Mouse (Mus musculus) limb, embryonic 14.5 days (tissue): ENCODE measurements around the gene Ntf3. TPM values are rescaled to one million over a fixed set of nuclear protein-coding genes. Genes with fewer than 3 reads are reported as not detected.

Experiments
- ATAC-seq: fragments of 200-750 bp; cut with Nextera tagmentation; 2 replicates; pipeline ENCODE4 v1.8.0; 2017; ENCODE audit warnings: low read depth, moderate number of reproducible peaks, moderate TSS enrichment; ENCODE audit not compliant: low FRiP score
- DNase-seq: peaks from one replicate; pipeline ENCODE4 v3.0.0-alpha.2; 2015; ENCODE audit warnings: low spot score
- H3K27ac ChIP-seq: fragments of 300-500 bp; sonication (generic); replicated peaks from 2 replicates; pipeline ENCODE4 v1.5.1; 2014; ENCODE audit warnings: low read depth, mild to moderate bottlenecking, low read length, moderate library complexity, mixed read lengths
- H3K27me3 ChIP-seq: fragments of 300-500 bp; sonication (generic); 2 replicates; pipeline ENCODE4 v1.6.1; 2014; ENCODE audit warnings: low read length, mixed read lengths; ENCODE audit not compliant: control insufficient read depth, insufficient read depth
- H3K36me3 ChIP-seq: fragments of 300-500 bp; sonication (generic); 2 replicates; pipeline ENCODE4 v1.6.1; 2014; ENCODE audit warnings: mild to moderate bottlenecking, low read length, moderate library complexity, mixed read lengths; ENCODE audit not compliant: control insufficient read depth, insufficient read depth
- H3K4me1 ChIP-seq: fragments of 300-500 bp; sonication (generic); 2 replicates; pipeline ENCODE4 v1.6.1; 2014; ENCODE audit warnings: antibody characterized with exemption, low read length, mixed read lengths; ENCODE audit not compliant: control insufficient read depth, insufficient read depth
- H3K4me2 ChIP-seq: fragments of 300-500 bp; sonication (generic); replicated peaks from 2 replicates; pipeline ENCODE4 v1.6.1; 2014; ENCODE audit warnings: low read depth, mild to moderate bottlenecking, low read length, moderate library complexity; ENCODE audit not compliant: severe bottlenecking
- H3K4me3 ChIP-seq: fragments of 300-500 bp; sonication (generic); replicated peaks from 2 replicates; pipeline ENCODE4 v1.5.1; 2014; ENCODE audit warnings: low read length
- H3K9ac ChIP-seq: fragments of 300-500 bp; sonication (generic); 2 replicates; pipeline ENCODE4 v1.6.1; 2014; ENCODE audit warnings: mild to moderate bottlenecking, low read depth, low read length, moderate library complexity; ENCODE audit not compliant: severe bottlenecking
- H3K9me3 ChIP-seq: fragments of 300-500 bp; sonication (generic); 2 replicates; pipeline ENCODE4 v1.6.1; 2016; ENCODE audit warnings: low read length; ENCODE audit not compliant: control insufficient read depth
- POLR2A ChIP-seq: fragments of 200-500 bp; IDR thresholded peaks from 2 replicates; pipeline ENCODE4 v1.8.0; 2012; ENCODE audit warnings: inconsistent platforms, mild to moderate bottlenecking, moderate library complexity, borderline replicate concordance; ENCODE audit not compliant: insufficient read depth, insufficient read length; ENCODE audit errors: extremely low read depth
- WGBS: fragments of 180-500 bp; shearing (Covaris S2); extraction: QIAGEN DNeasy Blood & Tissue Kit; methylation state at CpG from one replicate; pipeline ENCODE4 v1.1.7; 2014; 5-methylcytosine and 5-hydroxymethylcytosine counted together
- polyA plus RNA-seq, 2 experiments: library from polyadenylated mRNA; depleted of rRNA in 1 of 2; stranded (reverse) in 1 of 2; unstranded in 1 of 2; fragments of >200 nt; fragmentation: Nextera tagmentation in 1 of 2; extraction: Ambion mirVana in 1 of 2; gene quantifications; 2 replicates each; pipeline versions ENCODE4 v1.2.1 to v1.2.3; 2012 to 2014

Gene Ntf3
- polyA plus RNA-seq, 2 experiments = 18.6 to 21.5 TPM

- 0 out of 2 replicates have a peak overlapping the region, but pooled peaks have one; percentile 29 for H3K27ac ChIP-seq
- DNase-seq (peak; percentile 43), ATAC-seq (peak; percentile 28; the same call in 1 of the 2 replicates)
- no peak overlapping the region for H3K4me2 ChIP-seq
- peaks cover 14% of the 10 kb centered on the region; the same call in 1 of the 2 replicates for H3K36me3 ChIP-seq
- H3K4me1 ChIP-seq = peaks cover 24% of the 10 kb centered on the region
- no peak overlapping the region for H3K9ac ChIP-seq
- H3K27me3 ChIP-seq = no peaks in the 10 kb centered on the region
- TF ChIP-seq POLR2A = no peak
- no peak overlapping the region for H3K4me3 ChIP-seq
- no peaks in the 10 kb centered on the region for H3K9me3 ChIP-seq
- 34% methylated on average over 3 of the region's 3 CpGs for WGBS
Measured at GRCm38 (mm10) chr6:126142741-126143140, 24.0 kb downstream of the Ntf3 start.

GRCm38 (mm10) chr6:126142021-126142554 is 24.6 kb downstream of the Ntf3 start:
- Histone ChIP-seq H3K27ac (no peak overlapping the region), H3K4me3 (no peak overlapping the region), H3K9me3 (no peaks in the 10 kb centered on the region), H3K4me1 (peaks cover 24% of the 10 kb centered on the region), H3K9ac (no peak overlapping the region), H3K4me2 (no peak overlapping the region), H3K36me3 (peaks cover 14% of the 10 kb centered on the region; the same call in 1 of the 2 replicates), H3K27me3 (no peaks in the 10 kb centered on the region)
- no peak for ATAC-seq
- no peak for TF ChIP-seq POLR2A
- DNase-seq = no peak
- WGBS = 54% methylated on average over 8 of the region's 8 CpGs

DNA sequence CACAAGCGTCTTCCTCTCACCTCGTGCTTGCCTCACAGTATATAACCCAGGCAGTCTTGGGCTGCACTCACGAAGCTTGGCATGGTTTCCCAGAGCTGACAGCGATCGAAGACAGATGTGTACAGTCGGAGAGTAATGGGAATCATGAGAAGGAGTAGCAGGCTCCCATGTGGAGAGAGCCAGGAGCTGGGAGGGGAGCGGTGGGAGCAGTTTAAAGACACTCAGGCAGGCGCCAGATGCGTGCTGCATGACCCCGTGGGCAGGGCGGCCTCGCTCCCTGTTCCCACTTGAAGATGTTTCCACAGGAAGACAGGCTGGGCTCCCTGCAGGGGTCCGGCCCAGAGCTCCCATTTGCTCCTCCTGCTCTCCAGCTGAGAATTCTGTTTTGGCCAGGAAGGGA is 25.2 kb downstream of the Ntf3 start:
- Histone ChIP-seq H3K9ac (no peak overlapping the region), H3K4me1 (peaks cover 24% of the 10 kb centered on the region), H3K27me3 (no peaks in the 10 kb centered on the region), H3K4me3 (no peak overlapping the region), H3K9me3 (no peaks in the 10 kb centered on the region), H3K36me3 (peaks cover 14% of the 10 kb centered on the region; the same call in 1 of the 2 replicates), H3K4me2 (no peak overlapping the region), H3K27ac (peak overlapping the region; percentile 52; the same call in 1 of the 2 replicates)
- ATAC-seq (peak; percentile 68; the same call in 1 of the 2 replicates), DNase-seq (peak; percentile 76)
- no peak for TF ChIP-seq POLR2A
- WGBS = 18% methylated on average over 13 of the region's 13 CpGs

- Histone ChIP-seq H3K4me1 (peaks cover 24% of the 10 kb centered on the region), H3K36me3 (peaks cover 8% of the 10 kb centered on the region; the same call in 1 of the 2 replicates), H3K4me2 (no peak overlapping the region), H3K27ac (no peak overlapping the region), H3K9me3 (no peaks in the 10 kb centered on the region), H3K27me3 (no peaks in the 10 kb centered on the region), H3K9ac (no peak overlapping the region), H3K4me3 (no peak overlapping the region)
- 93% methylated on average over 6 of the region's 6 CpGs for WGBS
- ATAC-seq = no peak
- TF ChIP-seq POLR2A = no peak
- DNase-seq = no peak
Measured at GRCm38 (mm10) chr6:126140961-126141360, 25.7 kb downstream of the Ntf3 start.

DNA sequence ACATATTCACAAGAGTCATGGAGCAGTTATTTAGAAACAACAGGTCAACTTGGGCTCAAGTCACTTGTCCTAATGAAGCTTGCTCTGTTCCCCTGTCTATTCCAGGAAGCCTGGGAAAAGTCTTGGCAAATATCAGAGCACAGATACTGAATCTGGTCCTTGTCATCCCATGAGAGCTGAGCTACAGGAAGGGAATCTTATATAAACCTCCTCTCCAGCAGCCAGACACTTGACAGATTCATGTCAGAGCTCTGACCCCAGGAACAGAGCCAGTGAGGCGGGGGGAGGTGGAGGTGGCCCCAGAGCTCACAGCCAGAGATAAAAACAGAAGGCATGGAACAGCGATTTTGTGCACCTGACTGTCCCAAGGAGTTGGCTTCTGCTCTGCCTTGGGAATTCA is 26.3 kb downstream of the Ntf3 start:
- H3K36me3 ChIP-seq = peaks cover 6% of the 10 kb centered on the region; the same call in 1 of the 2 replicates
- no peak for TF ChIP-seq POLR2A
- H3K27me3 ChIP-seq = no peaks in the 10 kb centered on the region
- H3K4me3 ChIP-seq = no peak overlapping the region
- no peaks in the 10 kb centered on the region for H3K9me3 ChIP-seq
- no peak overlapping the region for H3K4me2 ChIP-seq
- DNase-seq (no peak), ATAC-seq (no peak)
- H3K4me1 ChIP-seq = peaks cover 24% of the 10 kb centered on the region
- H3K9ac ChIP-seq = no peak overlapping the region
- 81% methylated on average over 2 of the region's 2 CpGs for WGBS
- H3K27ac ChIP-seq = no peak overlapping the region
